Mouse (Mus musculus) liver, adult 2 months (tissue): ENCODE measurements around the gene Sowahc. TPM values are rescaled to one million over a fixed set of nuclear protein-coding genes. Genes with fewer than 3 reads are reported as not detected.

ENCODE experiments used
- DNase-seq: peaks from one replicate; pipeline ENCODE4 v3.0.0-alpha.2; 2011; ENCODE audit warnings: low read depth, low spot score; ENCODE audit errors: extremely low read depth
- H3K27ac ChIP-seq: fragments of 200-500 bp; replicated peaks from 2 replicates; pipeline ENCODE4 v1.5.1; 2012; ENCODE audit warnings: low read depth, mild to moderate bottlenecking, control low read depth, inconsistent platforms, low read length; ENCODE audit not compliant: insufficient read depth
- H3K27me3 ChIP-seq: fragments of 200-500 bp; 2 replicates; pipeline ENCODE4 v1.6.1; 2012; ENCODE audit warnings: mild to moderate bottlenecking, moderate library complexity, low read length, inconsistent platforms; ENCODE audit not compliant: control insufficient read depth, insufficient read depth
- H3K36me3 ChIP-seq: fragments of 200-500 bp; 2 replicates; pipeline ENCODE4 v1.6.1; 2012; ENCODE audit warnings: low read length, inconsistent platforms; ENCODE audit not compliant: control insufficient read depth, insufficient read depth
- H3K4me1 ChIP-seq: fragments of 200-500 bp; 2 replicates; pipeline ENCODE4 v1.6.1; 2011; ENCODE audit warnings: low read length; ENCODE audit not compliant: control insufficient read depth, insufficient read depth
- H3K4me3 ChIP-seq: fragments of 200-500 bp; 2 replicates; pipeline ENCODE4 v1.5.1; 2011; ENCODE audit warnings: low read depth, mild to moderate bottlenecking, control low read depth, low read length, moderate library complexity; ENCODE audit not compliant: insufficient read depth
- H3K79me2 ChIP-seq: fragments of 200-500 bp; 2 replicates; pipeline ENCODE4 v1.6.1; 2012; ENCODE audit warnings: inconsistent platforms, mild to moderate bottlenecking, low read length, moderate library complexity; ENCODE audit not compliant: control insufficient read depth, insufficient read depth
- H3K9ac ChIP-seq: fragments of 200-500 bp; 2 replicates; pipeline ENCODE4 v1.6.1; 2012; ENCODE audit warnings: low read depth, mild to moderate bottlenecking, control low read depth, inconsistent platforms, low read length
- CTCF ChIP-seq: fragments of 200-500 bp; IDR thresholded peaks from 2 replicates; pipeline ENCODE4 v1.5.1; 2011; ENCODE audit warnings: low read depth, low read length, control low read depth
- POLR2A ChIP-seq: fragments of 200-500 bp; IDR thresholded peaks from 2 replicates; pipeline ENCODE4 v1.6.1; 2011; ENCODE audit warnings: low read length, control low read depth; ENCODE audit not compliant: insufficient read depth; ENCODE audit errors: extremely low read depth
- WGBS: fragments of 180-500 bp; shearing (Covaris S2); methylation state at CpG from one replicate; pipeline ENCODE4 v1.1.7; 2018; 5-methylcytosine and 5-hydroxymethylcytosine counted together
- polyA plus RNA-seq: library from polyadenylated mRNA; depleted of rRNA; stranded (reverse); fragments of >200 nt; gene quantifications from 2 replicates; pipeline ENCODE4 v1.2.3, GENCODE M21; 2012; rRNA removed
- total RNA-seq: library from RNA; depleted of rRNA; stranded (reverse); fragments of >200 nt; gene quantifications from 2 replicates; pipeline ENCODE4 v1.2.3, GENCODE M21; 2014; rRNA removed

Gene Sowahc
- total and polyA plus RNA-seq, 2 experiments, result 1.2 to 4.9 TPM

GRCm38 (mm10) chr10:59265674-59266073 lies 43.9 kb downstream of the Sowahc start:
- WGBS, result 57% methylated on average over 4 of the region's 4 CpGs
- peak; percentile 40 for DNase-seq
- Histone ChIP-seq H3K27me3 (no peaks in the 10 kb centered on the region), H3K4me1 (peaks cover 14% of the 10 kb centered on the region), H3K27ac (peak overlapping the region; percentile 3; the same call in 1 of the 2 replicates), H3K9ac (no peak overlapping the region), H3K36me3 (no peaks in the 10 kb centered on the region), H3K79me2 (no peaks in the 10 kb centered on the region), H3K4me3 (no peak overlapping the region)
- TF ChIP-seq CTCF (no peak), POLR2A (no peak)

GRCm38 (mm10) chr10:59266097-59266496 lies 44.3 kb downstream of the Sowahc start:
- no peaks in the 10 kb centered on the region for H3K27me3 ChIP-seq
- no peaks in the 10 kb centered on the region for H3K36me3 ChIP-seq
- TF ChIP-seq CTCF, result no peak
- TF ChIP-seq POLR2A, result no peak
- no peak overlapping the region for H3K9ac ChIP-seq
- H3K27ac ChIP-seq, result peak overlapping the region; percentile 3; the same call in 1 of the 2 replicates
- WGBS, result 27% methylated on average over 1 of the region's 1 CpGs
- H3K79me2 ChIP-seq, result no peaks in the 10 kb centered on the region
- peak; percentile 49 for DNase-seq
- no peak overlapping the region for H3K4me3 ChIP-seq
- H3K4me1 ChIP-seq, result peaks cover 14% of the 10 kb centered on the region

GRCm38 (mm10) chr10:59267275-59267674 lies 45.5 kb downstream of the Sowahc start:
- Histone ChIP-seq H3K36me3 (no peaks in the 10 kb centered on the region), H3K79me2 (no peaks in the 10 kb centered on the region), H3K4me1 (peaks cover 8% of the 10 kb centered on the region), H3K9ac (no peak overlapping the region), H3K27me3 (no peaks in the 10 kb centered on the region), H3K27ac (no peak overlapping the region), H3K4me3 (no peak overlapping the region)
- WGBS, result 85% methylated on average over 2 of the region's 2 CpGs
- no peak for DNase-seq
- TF ChIP-seq CTCF, result no peak
- no peak for TF ChIP-seq POLR2A

GRCm38 (mm10) chr10:59268109-59268508 lies 46.4 kb downstream of the Sowahc start:
- no peak overlapping the region for H3K4me3 ChIP-seq
- 90% methylated on average over 4 of the region's 4 CpGs for WGBS
- no peaks in the 10 kb centered on the region for H3K79me2 ChIP-seq
- H3K9ac ChIP-seq, result no peak overlapping the region
- no peaks in the 10 kb centered on the region for H3K36me3 ChIP-seq
- H3K4me1 ChIP-seq, result peaks cover 3% of the 10 kb centered on the region
- no peak overlapping the region for H3K27ac ChIP-seq
- H3K27me3 ChIP-seq, result no peaks in the 10 kb centered on the region
- DNase-seq, result no peak
- TF ChIP-seq CTCF (no peak), POLR2A (no peak)

GRCm38 (mm10) chr10:59268754-59269153 lies 47.0 kb downstream of the Sowahc start:
- TF ChIP-seq CTCF (no peak), POLR2A (no peak)
- DNase-seq, result peak; percentile 61
- Histone ChIP-seq H3K27me3 (no peaks in the 10 kb centered on the region), H3K79me2 (no peaks in the 10 kb centered on the region), H3K9ac (no peak overlapping the region), H3K4me3 (no peak overlapping the region), H3K27ac (no peak overlapping the region), H3K4me1 (no peaks in the 10 kb centered on the region; the same call in none of the 2 replicates), H3K36me3 (no peaks in the 10 kb centered on the region)
- 28% methylated on average over 3 of the region's 3 CpGs for WGBS

GRCm38 (mm10) chr10:59275745-59276144 lies 54.0 kb downstream of the Sowahc start:
- no peak for DNase-seq
- Histone ChIP-seq H3K36me3 (no peaks in the 10 kb centered on the region), H3K27ac (no peak overlapping the region), H3K9ac (no peak overlapping the region), H3K4me1 (peaks cover 3% of the 10 kb centered on the region; the same call in 1 of the 2 replicates), H3K27me3 (no peaks in the 10 kb centered on the region), H3K79me2 (no peaks in the 10 kb centered on the region), H3K4me3 (no peak overlapping the region)
- TF ChIP-seq POLR2A (no peak), CTCF (no peak)
- WGBS, result 96% methylated on average over 5 of the region's 5 CpGs

Other genes starting within 250 kb of the Sowahc start
- gene Sept10, start 106 bp upstream of the Sowahc start, total RNA-seq, result 16.0 and 18.7 TPM in 2 replicates
- 5.2 and 6.7 TPM in 2 replicates for gene Sept10, start 106 bp upstream of the Sowahc start, polyA plus RNA-seq
- gene P4ha1, start 101.3 kb downstream of the Sowahc start, total RNA-seq, result 6.4 and 9.1 TPM in 2 replicates
- 3.0 and 4.7 TPM in 2 replicates for gene P4ha1, start 101.3 kb downstream of the Sowahc start, polyA plus RNA-seq
- 3.2 and 7.0 TPM in 2 replicates for gene Gm10273, start 173.7 kb downstream of the Sowahc start, total RNA-seq
- gene Gm10273, start 173.7 kb downstream of the Sowahc start, polyA plus RNA-seq, result 3.8 and 5.5 TPM in 2 replicates
- 58.5 and 63.4 TPM in 2 replicates for gene Pla2g12b, start 181.7 kb downstream of the Sowahc start, total RNA-seq
- gene Pla2g12b, start 181.7 kb downstream of the Sowahc start, polyA plus RNA-seq, result 66.6 and 69.9 TPM in 2 replicates
- 30.1 and 32.8 TPM in 2 replicates for gene Oit3, start 219.8 kb downstream of the Sowahc start, total RNA-seq
- gene Oit3, start 219.8 kb downstream of the Sowahc start, polyA plus RNA-seq, result 20.3 and 26.1 TPM in 2 replicates